Mouse (Mus musculus) hindbrain, postnatal 0 days (tissue): ENCODE measurements at regions not wholly inside any gene's neighbourhood (a gene's known extent, or its start where the extent isn't known, plus 50 kb on each side); places are given as distances from the start of the nearest gene placed in this dataset.
A peak's percentile ranks its signal among the peaks of the same experiment; 100 is the strongest.

ENCODE experiments used
- ATAC-seq: fragments of 200-750 bp; cut with Nextera tagmentation; 2 replicates; pipeline ENCODE4 v1.8.0; 2017; ENCODE audit warnings: mild to moderate bottlenecking, moderate TSS enrichment, moderate library complexity
- DNase-seq: peaks from one replicate; pipeline ENCODE4 v3.0.0-alpha.2; 2015; ENCODE audit warnings: low spot score
- H3K27ac ChIP-seq: fragments of 300-500 bp; sonication (generic); 2 replicates; pipeline ENCODE4 v1.5.1; 2014; ENCODE audit warnings: mild to moderate bottlenecking
- H3K27me3 ChIP-seq: fragments of 300-500 bp; sonication (generic); 2 replicates; pipeline ENCODE4 v1.6.1; 2014; ENCODE audit warnings: low read length, mixed read lengths; ENCODE audit not compliant: insufficient read depth
- H3K36me3 ChIP-seq: fragments of 300-500 bp; sonication (generic); 2 replicates; pipeline ENCODE4 v1.6.1; 2014; ENCODE audit warnings: low read length, mixed read lengths; ENCODE audit not compliant: insufficient read depth
- H3K4me1 ChIP-seq: fragments of 300-500 bp; sonication (generic); 2 replicates; pipeline ENCODE4 v1.6.1; 2014; ENCODE audit warnings: antibody characterized with exemption, low read length, mixed read lengths; ENCODE audit not compliant: insufficient read depth
- H3K4me2 ChIP-seq: fragments of 300-500 bp; sonication (generic); 2 replicates; pipeline ENCODE4 v1.6.1; 2014; ENCODE audit warnings: low read depth, mild to moderate bottlenecking, low read length, moderate library complexity, mixed read lengths
- H3K4me3 ChIP-seq: fragments of 300-500 bp; sonication (generic); 2 replicates; pipeline ENCODE4 v1.5.1; 2014; ENCODE audit warnings: low read length
- H3K9ac ChIP-seq: fragments of 300-500 bp; sonication (generic); replicated peaks from 2 replicates; pipeline ENCODE4 v1.6.1; 2014; ENCODE audit warnings: mild to moderate bottlenecking, low read length, moderate library complexity, mixed read lengths
- H3K9me3 ChIP-seq: fragments of 300-500 bp; sonication (generic); 2 replicates; pipeline ENCODE4 v1.6.1; 2016; ENCODE audit warnings: low read length, mixed read lengths
- CTCF ChIP-seq: IDR thresholded peaks from 2 replicates; pipeline ENCODE4 v1.5.1; 2016; ENCODE audit warnings: antibody characterized with exemption, control low read depth, low read depth
- WGBS: fragments of 180-500 bp; shearing (Covaris S2); extraction: QIAGEN DNeasy Blood & Tissue Kit; methylation state at CpG from one replicate; pipeline ENCODE4 v1.1.7; 2014; 5-methylcytosine and 5-hydroxymethylcytosine counted together

- DNase-seq, result peak; percentile 68
- H3K9me3 ChIP-seq, result no peaks in the 10 kb centered on the region
- TF ChIP-seq CTCF, result no peak
- peak; percentile 93 for ATAC-seq
- 45% methylated on average over 3 of the region's 3 CpGs for WGBS
- no peaks in the 10 kb centered on the region for H3K36me3 ChIP-seq
- H3K4me3 ChIP-seq, result no peak overlapping the region
- H3K27me3 ChIP-seq, result no peaks in the 10 kb centered on the region
- no peak overlapping the region for H3K9ac ChIP-seq
- H3K4me2 ChIP-seq, result no peak overlapping the region
- peak overlapping the region; percentile 36; the same call in 1 of the 2 replicates for H3K27ac ChIP-seq
- H3K4me1 ChIP-seq, result peaks cover 8% of the 10 kb centered on the region
Measured at GRCm38 (mm10) chr7:73302501-73302900, 72.8 kb upstream of the Rgma start.

DNA sequence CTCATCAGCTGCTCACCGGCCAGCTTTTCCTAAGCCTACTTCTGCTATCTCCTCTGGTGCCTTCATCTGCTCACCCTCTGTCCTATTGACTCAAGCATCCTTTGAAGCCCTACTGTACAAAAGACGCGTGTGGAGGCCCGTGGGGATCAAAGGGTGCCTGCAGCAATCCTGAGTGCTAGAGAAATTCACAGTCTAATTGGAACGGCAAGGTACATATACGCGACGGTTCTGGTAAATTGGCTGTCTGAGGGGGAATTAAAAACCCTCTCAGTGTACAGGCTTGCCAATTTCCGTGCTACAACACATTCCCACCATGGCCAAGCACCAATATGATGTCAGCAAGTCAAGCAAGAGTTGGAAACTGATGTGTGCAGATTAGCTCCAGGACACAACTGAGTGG is 71.5 kb upstream of the Rgma start:
- no peaks in the 10 kb centered on the region for H3K9me3 ChIP-seq
- peak; percentile 31 for DNase-seq
- WGBS, result 29% methylated on average over 9 of the region's 9 CpGs
- no peak for TF ChIP-seq CTCF
- H3K27ac ChIP-seq, result no peak overlapping the region
- H3K27me3 ChIP-seq, result no peaks in the 10 kb centered on the region
- no peak overlapping the region for H3K9ac ChIP-seq
- no peak for ATAC-seq
- no peak overlapping the region for H3K4me2 ChIP-seq
- no peak overlapping the region for H3K4me3 ChIP-seq
- no peaks in the 10 kb centered on the region for H3K36me3 ChIP-seq
- H3K4me1 ChIP-seq, result peaks cover 8% of the 10 kb centered on the region

DNA sequence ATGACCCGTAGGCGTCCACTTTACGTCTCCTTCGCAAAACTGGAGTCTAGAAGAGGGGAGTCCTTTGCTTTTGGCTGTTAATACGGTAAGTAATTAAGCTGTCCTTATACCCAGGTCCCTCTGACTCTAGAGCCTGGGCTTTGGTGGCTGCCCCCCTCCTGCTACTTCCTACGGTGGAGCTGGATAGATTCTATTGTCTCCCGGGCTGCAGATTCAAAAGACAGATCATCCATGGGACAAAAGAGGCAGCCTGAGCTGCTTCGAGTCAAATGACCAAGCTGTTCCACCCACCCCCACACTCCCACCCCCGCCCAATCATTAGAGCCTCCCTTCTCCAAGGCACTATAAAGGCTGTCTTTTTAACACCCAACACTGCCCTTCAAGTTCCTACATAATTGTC is 70.5 kb upstream of the Rgma start:
- H3K4me1 ChIP-seq, result peaks cover 8% of the 10 kb centered on the region
- no peak for TF ChIP-seq CTCF
- no peak overlapping the region for H3K9ac ChIP-seq
- no peaks in the 10 kb centered on the region for H3K27me3 ChIP-seq
- WGBS, result 26% methylated on average over 9 of the region's 9 CpGs
- H3K27ac ChIP-seq, result peak overlapping the region; percentile 54; the same call in 1 of the 2 replicates
- DNase-seq (peak; percentile 28), ATAC-seq (no peak)
- H3K36me3 ChIP-seq, result no peaks in the 10 kb centered on the region
- H3K9me3 ChIP-seq, result no peaks in the 10 kb centered on the region
- H3K4me3 ChIP-seq, result no peak overlapping the region
- no peak overlapping the region for H3K4me2 ChIP-seq

- DNase-seq, result peak; percentile 44
- H3K9me3 ChIP-seq, result no peaks in the 10 kb centered on the region
- TF ChIP-seq CTCF, result no peak
- 0 out of 2 replicates have a peak overlapping the region, but pooled peaks have one; percentile 4 for H3K4me2 ChIP-seq
- 18% methylated on average over 14 of the region's 14 CpGs for WGBS
- no peak overlapping the region for H3K4me3 ChIP-seq
- no peak overlapping the region for H3K9ac ChIP-seq
- peaks cover 8% of the 10 kb centered on the region for H3K4me1 ChIP-seq
- peak overlapping the region; percentile 54; the same call in 1 of the 2 replicates for H3K27ac ChIP-seq
- no peak for ATAC-seq
- no peaks in the 10 kb centered on the region for H3K27me3 ChIP-seq
- no peaks in the 10 kb centered on the region for H3K36me3 ChIP-seq
Measured at GRCm38 (mm10) chr7:73305286-73305975, 69.9 kb upstream of the Rgma start.

DNA sequence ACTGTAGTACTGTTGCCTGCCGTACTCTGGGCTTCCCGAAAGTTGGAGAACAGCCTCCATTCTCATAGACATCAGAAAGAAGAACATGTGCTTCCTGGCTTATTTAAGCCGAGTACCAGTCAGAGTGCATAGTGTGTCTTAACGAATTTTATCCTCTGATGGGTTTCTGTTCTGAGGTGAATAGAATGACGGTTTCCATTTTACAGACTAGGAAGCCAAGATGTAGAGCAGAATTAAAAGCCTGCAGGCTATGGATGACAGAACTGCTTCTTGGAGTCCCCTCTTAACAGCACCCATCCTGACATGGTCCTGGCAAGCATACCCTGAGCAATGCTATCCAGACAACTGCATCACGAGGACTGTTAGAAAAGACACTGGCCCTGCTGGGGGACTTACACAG is 69.0 kb upstream of the Rgma start:
- ATAC-seq, result no peak
- Histone ChIP-seq H3K4me1 (peaks cover 8% of the 10 kb centered on the region), H3K27ac (no peak overlapping the region), H3K9ac (no peak overlapping the region), H3K4me3 (no peak overlapping the region), H3K36me3 (no peaks in the 10 kb centered on the region), H3K4me2 (no peak overlapping the region), H3K27me3 (no peaks in the 10 kb centered on the region), H3K9me3 (no peaks in the 10 kb centered on the region)
- 46% methylated on average over 6 of the region's 6 CpGs for WGBS
- TF ChIP-seq CTCF, result no peak
- no peak for DNase-seq

GRCm38 (mm10) chr7:73306728-73307127 is 68.6 kb upstream of the Rgma start:
- 42% methylated on average over 5 of the region's 5 CpGs for WGBS

More at GRCm38 (mm10) chr7:73306728-73307127, 68.6 kb upstream of the Rgma start:
- no peak overlapping the region for H3K4me3 ChIP-seq
- TF ChIP-seq CTCF, result no peak
- no peaks in the 10 kb centered on the region for H3K27me3 ChIP-seq
- no peak overlapping the region for H3K9ac ChIP-seq
- no peaks in the 10 kb centered on the region for H3K36me3 ChIP-seq
- no peak overlapping the region for H3K4me2 ChIP-seq
- H3K9me3 ChIP-seq, result no peaks in the 10 kb centered on the region
- no peak overlapping the region for H3K27ac ChIP-seq
- DNase-seq, result peak; percentile 40
- ATAC-seq, result no peak
- peaks cover 8% of the 10 kb centered on the region for H3K4me1 ChIP-seq
